Mouse (Mus musculus): ENCODE data around the gene Foxn1.

DNA sequence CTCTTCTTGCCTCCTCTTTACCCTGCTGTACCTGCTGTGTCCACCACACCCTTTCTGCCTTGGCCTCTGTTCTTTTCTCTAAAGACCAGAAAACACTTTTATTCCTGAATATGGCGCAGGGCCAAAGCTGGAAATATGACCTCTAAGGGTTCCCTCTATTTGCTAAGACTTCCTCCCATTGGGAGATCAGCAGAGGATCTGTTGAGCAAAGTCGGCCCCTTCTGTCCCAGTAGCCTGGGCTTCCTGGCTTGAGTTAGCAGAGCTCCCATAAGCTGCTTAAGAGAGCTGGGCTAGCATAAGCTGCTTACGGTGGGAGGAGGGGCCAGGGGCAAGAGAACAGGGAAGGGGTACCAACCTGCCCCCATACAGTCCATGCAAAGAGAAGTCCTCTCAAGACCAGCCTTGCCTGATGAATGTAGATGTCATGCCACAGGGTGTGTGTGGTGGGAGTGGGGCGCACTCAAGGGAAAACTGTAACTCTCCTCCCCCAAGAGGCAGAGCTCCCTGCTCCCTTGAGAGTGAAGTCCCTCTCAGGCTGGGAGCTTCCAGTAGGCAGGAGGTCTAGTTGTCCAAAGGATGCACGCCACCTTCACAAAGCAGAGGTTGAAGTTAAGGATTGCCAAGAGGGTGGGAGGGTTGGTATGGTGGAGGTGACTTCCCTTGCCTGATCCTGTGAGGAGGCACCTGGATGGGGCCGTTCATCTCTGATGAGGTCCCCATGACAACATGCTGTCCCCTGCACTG lies 39.9 kb downstream of the Foxn1 start:
- TF ChIP-seq CTCF (IDR thresholded peaks at IDR 0.05; ENCODE audit: extremely low read depth, insufficient read length, insufficient replicate concordance, low read depth, low read length) (no peak), POLR2A (IDR thresholded peaks at IDR 0.05; ENCODE audit: low read depth, low read length) (no peak)
